Mouse (Mus musculus) cortical plate, adult 2 months (tissue): ENCODE measurements around the gene Enox1. TPM values are rescaled to one million over a fixed set of nuclear protein-coding genes. Genes with fewer than 3 reads are reported as not detected.

Experiments
- H3K27ac ChIP-seq: fragments of 200-500 bp; 2 replicates; pipeline ENCODE4 v1.5.1; 2012; ENCODE audit warnings: low read length, control low read depth, inconsistent platforms; ENCODE audit not compliant: insufficient read depth
- H3K4me1 ChIP-seq: fragments of 200-500 bp; 2 replicates; pipeline ENCODE4 v1.6.1; 2011; ENCODE audit warnings: low read length; ENCODE audit not compliant: control insufficient read depth, insufficient read depth
- H3K4me3 ChIP-seq: fragments of 200-500 bp; 2 replicates; pipeline ENCODE4 v1.5.1; 2011; ENCODE audit warnings: mild to moderate bottlenecking, low read length, control low read depth; ENCODE audit not compliant: insufficient read depth
- CTCF ChIP-seq: fragments of 200-500 bp; IDR thresholded peaks from 2 replicates; pipeline ENCODE4 v1.5.1; 2011; ENCODE audit warnings: mild to moderate bottlenecking, control low read depth, low read length; ENCODE audit not compliant: insufficient read depth; ENCODE audit errors: extremely low read depth
- POLR2A ChIP-seq: fragments of 200-500 bp; IDR thresholded peaks from 2 replicates; pipeline ENCODE4 v1.6.1; 2011; ENCODE audit warnings: mild to moderate bottlenecking, low read length, control low read depth; ENCODE audit not compliant: insufficient read depth; ENCODE audit errors: extremely low read depth
- polyA plus RNA-seq: library from polyadenylated mRNA; depleted of rRNA; stranded (reverse); fragments of >200 nt; gene quantifications from 2 replicates; pipeline ENCODE4 v1.2.3, GENCODE M21; 2012

Gene Enox1
- polyA plus RNA-seq, 1 experiment, result 17.2 TPM

DNA sequence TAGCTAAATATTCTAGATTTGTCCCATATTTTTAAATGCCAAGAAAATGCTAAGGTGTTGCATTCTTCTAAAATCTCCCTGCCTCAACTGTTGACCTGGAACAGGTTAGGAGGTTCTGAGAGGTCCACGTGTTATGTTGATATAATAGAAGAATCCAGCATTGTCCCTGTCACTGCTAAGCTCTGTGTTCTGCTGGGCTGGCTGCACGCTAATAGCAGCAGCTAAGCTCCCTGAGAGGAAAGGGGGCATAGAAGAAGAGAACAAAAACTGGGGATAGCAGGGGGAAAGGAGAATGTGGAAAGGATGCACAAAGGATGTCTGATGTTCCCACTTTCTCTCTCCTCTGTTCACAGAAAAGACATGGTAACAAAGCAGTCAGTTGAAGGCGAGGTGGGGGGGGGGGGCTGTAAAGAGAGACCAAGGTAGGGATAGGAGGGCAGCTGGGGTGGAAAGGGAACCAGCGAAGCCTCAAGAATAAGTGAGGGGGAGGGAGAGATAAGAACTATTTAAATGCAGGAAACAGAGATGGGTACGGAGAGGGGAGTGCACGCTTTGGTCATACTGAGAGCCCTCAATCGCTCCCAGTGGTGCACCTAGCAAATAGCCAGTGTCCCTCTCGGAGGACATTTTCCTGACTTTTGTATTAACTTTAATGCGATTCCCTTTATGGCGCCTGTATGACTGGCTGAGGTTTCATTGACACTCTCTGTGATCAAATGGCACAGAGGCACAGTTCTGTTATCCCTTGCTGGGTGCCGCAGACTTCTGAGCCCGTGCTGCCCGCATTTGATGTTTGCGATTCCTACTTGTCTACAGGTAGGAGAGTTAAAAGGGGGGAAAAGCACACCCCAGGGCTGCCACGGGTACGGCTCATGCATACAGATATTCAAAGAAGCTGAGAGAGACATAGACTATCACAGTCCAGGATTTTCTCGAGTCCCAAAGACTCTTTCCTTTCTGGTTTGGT is 110.5 kb downstream of the Enox1 start:
- H3K4me1 ChIP-seq, result no peaks in the 10 kb centered on the region; the same call in 1 of the 2 replicates
- no peak overlapping the region for H3K4me3 ChIP-seq
- TF ChIP-seq CTCF, result no peak
- no peak for TF ChIP-seq POLR2A
- no peak overlapping the region for H3K27ac ChIP-seq

GRCm38 (mm10) chr14:77272248-77272930 is 115.8 kb downstream of the Enox1 start:
- no peak for TF ChIP-seq POLR2A
- TF ChIP-seq CTCF, result no peak
- H3K27ac ChIP-seq, result no peak overlapping the region
- peaks cover 2% of the 10 kb centered on the region; the same call in 1 of the 2 replicates for H3K4me1 ChIP-seq
- H3K4me3 ChIP-seq, result no peak overlapping the region

- H3K27ac ChIP-seq, result no peak overlapping the region; the same call in 1 of the 2 replicates
- TF ChIP-seq CTCF, result no peak
- no peak for TF ChIP-seq POLR2A
- H3K4me3 ChIP-seq, result no peak overlapping the region
- H3K4me1 ChIP-seq, result peaks cover 2% of the 10 kb centered on the region; the same call in 1 of the 2 replicates
These were observed 116.4 kb downstream of the Enox1 start for GRCm38 (mm10) chr14:77272931-77273446.

DNA sequence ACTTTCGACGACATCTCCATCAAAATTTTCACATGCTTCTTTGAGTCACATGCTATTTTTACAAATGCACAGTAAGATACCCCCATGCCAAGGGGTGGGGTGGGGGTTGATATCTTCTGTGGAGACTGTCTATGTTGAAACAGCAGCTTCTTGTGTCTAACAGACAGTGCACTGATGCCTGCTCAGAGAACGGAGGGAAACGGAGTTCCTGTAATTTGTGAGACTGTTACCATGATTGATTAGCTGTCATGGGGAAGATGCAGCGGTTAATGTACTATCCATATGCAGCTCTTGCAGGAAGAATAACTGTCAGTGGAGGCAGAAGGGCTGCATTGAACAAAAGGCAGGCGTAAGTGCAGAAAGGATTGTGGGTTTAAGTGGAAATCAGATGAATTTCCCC is 117.2 kb downstream of the Enox1 start:
- Histone ChIP-seq H3K27ac (no peak overlapping the region), H3K4me3 (no peak overlapping the region), H3K4me1 (peaks cover 2% of the 10 kb centered on the region; the same call in 1 of the 2 replicates)
- no peak for TF ChIP-seq CTCF
- no peak for TF ChIP-seq POLR2A

GRCm38 (mm10) chr14:77275607-77276006 is 119.0 kb downstream of the Enox1 start:
- H3K4me3 ChIP-seq, result no peak overlapping the region
- H3K27ac ChIP-seq, result no peak overlapping the region; the same call in 1 of the 2 replicates
- H3K4me1 ChIP-seq, result peaks cover 2% of the 10 kb centered on the region; the same call in 1 of the 2 replicates
- TF ChIP-seq POLR2A, result no peak
- no peak for TF ChIP-seq CTCF

DNA sequence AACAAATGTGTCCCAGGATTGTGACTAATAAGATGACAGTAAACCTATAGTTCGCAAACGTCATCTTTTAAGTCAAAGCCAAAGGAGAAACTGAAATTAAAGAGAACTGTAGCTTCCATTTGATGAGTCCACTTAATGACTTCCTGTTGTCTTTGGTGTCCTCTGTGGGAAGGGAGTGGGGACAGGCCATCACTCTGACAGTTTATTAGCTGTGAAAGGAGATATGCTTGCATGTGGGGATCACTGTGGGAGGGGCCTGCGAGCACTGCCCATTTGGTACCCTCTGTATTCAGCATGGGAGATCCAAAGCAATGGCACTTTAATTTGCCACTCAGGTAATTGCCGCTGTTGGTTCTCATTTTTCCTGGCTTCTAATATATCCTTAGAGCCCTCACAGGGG is 122.6 kb downstream of the Enox1 start:
- Histone ChIP-seq H3K4me3 (no peak overlapping the region), H3K4me1 (no peaks in the 10 kb centered on the region; the same call in 1 of the 2 replicates), H3K27ac (no peak overlapping the region)
- TF ChIP-seq POLR2A (no peak), CTCF (no peak)

DNA sequence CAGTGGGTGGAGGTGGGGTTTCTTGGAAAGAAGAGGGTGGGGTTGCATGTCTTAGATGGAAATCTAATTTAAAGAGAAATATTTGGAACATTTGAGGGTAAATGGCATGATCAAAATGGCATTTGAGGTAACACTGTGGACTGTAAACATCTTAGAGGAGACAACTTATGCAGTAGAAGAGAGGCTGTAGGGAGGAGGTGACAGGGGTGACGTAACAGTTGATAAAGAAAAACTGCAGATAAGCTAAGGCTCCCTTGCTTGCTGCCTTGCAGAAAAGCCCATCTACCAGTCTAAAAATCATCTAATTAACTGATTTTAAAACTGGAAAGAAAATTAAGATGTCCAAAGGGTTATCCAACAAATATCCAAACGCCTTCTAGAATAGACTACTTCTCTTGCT is 123.9 kb downstream of the Enox1 start:
- TF ChIP-seq CTCF (no peak), POLR2A (no peak)
- H3K4me1 ChIP-seq, result no peaks in the 10 kb centered on the region; the same call in 1 of the 2 replicates
- H3K4me3 ChIP-seq, result no peak overlapping the region
- no peak overlapping the region for H3K27ac ChIP-seq

- TF ChIP-seq POLR2A (no peak), CTCF (no peak)
- Histone ChIP-seq H3K27ac (no peak overlapping the region), H3K4me3 (no peak overlapping the region), H3K4me1 (no peaks in the 10 kb centered on the region; the same call in 1 of the 2 replicates)
These were observed 124.3 kb downstream of the Enox1 start for GRCm38 (mm10) chr14:77280893-77281292.

DNA sequence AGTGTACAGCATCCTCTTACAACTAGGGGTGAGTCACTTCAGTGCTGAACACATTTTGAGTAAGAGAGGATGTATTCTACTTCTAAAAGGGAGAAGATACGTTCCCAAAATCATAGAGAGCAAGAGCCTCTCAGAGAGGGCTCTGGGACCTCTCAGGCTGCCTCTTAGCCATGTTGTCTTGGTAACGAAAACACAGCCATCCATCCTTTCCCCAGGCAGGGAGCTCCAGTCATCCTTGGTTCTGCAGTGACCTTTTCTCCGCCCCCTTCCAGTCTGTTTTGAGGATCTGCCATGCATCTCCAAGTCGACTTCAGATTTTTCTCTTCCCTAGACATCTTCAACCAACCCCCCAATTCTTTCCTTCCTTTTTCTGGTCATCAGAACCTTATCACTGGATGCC is 127.4 kb downstream of the Enox1 start:
- Histone ChIP-seq H3K4me3 (no peak overlapping the region), H3K27ac (no peak overlapping the region)
- TF ChIP-seq POLR2A (no peak), CTCF (no peak)

GRCm38 (mm10) chr14:77285453-77285852 is 128.9 kb downstream of the Enox1 start:
- Histone ChIP-seq H3K4me1 (no peaks in the 10 kb centered on the region; the same call in 1 of the 2 replicates), H3K27ac (no peak overlapping the region), H3K4me3 (no peak overlapping the region)
- TF ChIP-seq POLR2A (no peak), CTCF (no peak)

More for the DNA sequence above, 127.4 kb downstream of the Enox1 start:
- no peaks in the 10 kb centered on the region; the same call in 1 of the 2 replicates for H3K4me1 ChIP-seq
